Mouse (Mus musculus): Measurements from ENCODE around the gene Marveld3. TPM values are rescaled to one million over a fixed set of nuclear protein-coding genes. Genes with fewer than 3 reads are reported as not detected.

Gene Marveld3
- total RNA-seq (2014; rRNA removed) (0.47 and 1.4 TPM in 2 replicates), polyA plus RNA-seq (2015; fragmentation: Nextera tagmentation; extraction: Ambion mirVana) (1.1 and 1.6 TPM in 2 replicates)

- TF ChIP-seq CTCF (IDR thresholded peaks at IDR 0.05) = peak; percentile 87
- 2% methylated on average over 64 of the region's 64 CpGs for WGBS
- Histone ChIP-seq H3K9ac (replicated peaks; ENCODE audit: low read length, poor library complexity, severe bottlenecking) (0 out of 2 replicates have a peak within 1 kb of the TSS, but pooled peaks have one; percentile 13), H3K9me3 (ENCODE audit: low read length) (no peaks in the 10 kb centered on the region), H3K36me3 (ENCODE audit: insufficient read depth, low read length) (no peaks in the 10 kb centered on the region), H3K4me1 (ENCODE audit: insufficient read depth, low read length) (no peaks in the 10 kb centered on the region), H3K27me3 (ENCODE audit: insufficient read depth, low read length) (peaks cover 17% of the 10 kb centered on the region), H3K4me2 (ENCODE audit: low read depth, low read length, poor library complexity, severe bottlenecking) (peak within 1 kb of the TSS; percentile 55), H3K27ac (ENCODE audit: low read depth, low read length) (no peak within 1 kb of the TSS), H3K4me3 (ENCODE audit: low read depth, low read length) (peak within 1 kb of the TSS; percentile 34)
- DNase-seq (ENCODE audit: low spot score) (peak; percentile 51), ATAC-seq (ENCODE audit: low FRiP score) (peak; percentile 70; the same call in 1 of the 2 replicates)
Measured at GRCm38 (mm10) chr8:109961693-109962367, at the start of gene Marveld3. TSS of gene Marveld3 (minus strand) at chr8:109962203.

DNA sequence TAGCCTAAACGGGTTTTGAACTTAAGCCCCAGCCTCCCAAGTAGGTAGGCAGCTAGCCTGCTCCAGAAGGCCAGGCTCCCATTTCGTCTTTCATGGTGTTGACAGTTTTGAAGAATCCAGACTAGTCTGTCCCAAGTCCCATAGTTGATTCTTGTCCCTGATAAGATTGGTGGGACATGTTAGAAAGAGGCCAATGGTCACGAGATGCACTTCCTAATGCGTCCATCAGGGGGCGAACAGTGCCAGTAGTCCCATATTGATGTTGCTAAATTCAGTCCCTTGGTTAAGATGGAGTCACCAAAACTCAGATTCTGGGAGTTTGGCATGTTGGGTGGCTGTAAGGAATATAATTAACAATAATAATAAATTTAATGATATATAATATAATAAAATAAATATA is 48.9 kb upstream of the Marveld3 start:
- peak; percentile 71 for TF ChIP-seq CTCF (IDR thresholded peaks at IDR 0.05)

GRCm38 (mm10) chr8:110008995-110009446 is 47.0 kb upstream of the Marveld3 start:
- H3K4me1 ChIP-seq (ENCODE audit: insufficient read depth, low read length) = peaks cover 3% of the 10 kb centered on the region; the same call in 1 of the 2 replicates
- ATAC-seq (ENCODE audit: low FRiP score) (no peak), DNase-seq (ENCODE audit: low spot score) (no peak)
- no peak overlapping the region for H3K9ac ChIP-seq (replicated peaks; ENCODE audit: low read length, poor library complexity, severe bottlenecking)
- no peak overlapping the region for H3K4me2 ChIP-seq (ENCODE audit: low read depth, low read length, poor library complexity, severe bottlenecking)
- H3K4me3 ChIP-seq (ENCODE audit: low read depth, low read length) = no peak overlapping the region
- WGBS = 65% methylated on average over 8 of the region's 8 CpGs
- H3K9me3 ChIP-seq (ENCODE audit: low read length) = no peaks in the 10 kb centered on the region
- no peaks in the 10 kb centered on the region for H3K27me3 ChIP-seq (ENCODE audit: insufficient read depth, low read length)
- TF ChIP-seq CTCF (IDR thresholded peaks at IDR 0.05) = no peak
- no peak overlapping the region for H3K27ac ChIP-seq (ENCODE audit: low read depth, low read length)
- no peaks in the 10 kb centered on the region for H3K36me3 ChIP-seq (ENCODE audit: insufficient read depth, low read length)

More for the DNA sequence above, 48.9 kb upstream of the Marveld3 start:
- no peak overlapping the region for H3K4me3 ChIP-seq (ENCODE audit: low read depth, low read length)
- H3K9ac ChIP-seq (replicated peaks; ENCODE audit: low read length, poor library complexity, severe bottlenecking) = no peak overlapping the region
- H3K36me3 ChIP-seq (ENCODE audit: insufficient read depth, low read length) = no peaks in the 10 kb centered on the region
- H3K9me3 ChIP-seq (ENCODE audit: low read length) = no peaks in the 10 kb centered on the region
- no peak overlapping the region for H3K27ac ChIP-seq (ENCODE audit: low read depth, low read length)
- 38% methylated on average over 5 of the region's 5 CpGs for WGBS
- no peaks in the 10 kb centered on the region for H3K27me3 ChIP-seq (ENCODE audit: insufficient read depth, low read length)
- peak; percentile 54 for DNase-seq (ENCODE audit: low spot score)
- no peak for ATAC-seq (ENCODE audit: low FRiP score)
- H3K4me1 ChIP-seq (ENCODE audit: insufficient read depth, low read length) = peaks cover 3% of the 10 kb centered on the region; the same call in 1 of the 2 replicates
- H3K4me2 ChIP-seq (ENCODE audit: low read depth, low read length, poor library complexity, severe bottlenecking) = no peak overlapping the region

DNA sequence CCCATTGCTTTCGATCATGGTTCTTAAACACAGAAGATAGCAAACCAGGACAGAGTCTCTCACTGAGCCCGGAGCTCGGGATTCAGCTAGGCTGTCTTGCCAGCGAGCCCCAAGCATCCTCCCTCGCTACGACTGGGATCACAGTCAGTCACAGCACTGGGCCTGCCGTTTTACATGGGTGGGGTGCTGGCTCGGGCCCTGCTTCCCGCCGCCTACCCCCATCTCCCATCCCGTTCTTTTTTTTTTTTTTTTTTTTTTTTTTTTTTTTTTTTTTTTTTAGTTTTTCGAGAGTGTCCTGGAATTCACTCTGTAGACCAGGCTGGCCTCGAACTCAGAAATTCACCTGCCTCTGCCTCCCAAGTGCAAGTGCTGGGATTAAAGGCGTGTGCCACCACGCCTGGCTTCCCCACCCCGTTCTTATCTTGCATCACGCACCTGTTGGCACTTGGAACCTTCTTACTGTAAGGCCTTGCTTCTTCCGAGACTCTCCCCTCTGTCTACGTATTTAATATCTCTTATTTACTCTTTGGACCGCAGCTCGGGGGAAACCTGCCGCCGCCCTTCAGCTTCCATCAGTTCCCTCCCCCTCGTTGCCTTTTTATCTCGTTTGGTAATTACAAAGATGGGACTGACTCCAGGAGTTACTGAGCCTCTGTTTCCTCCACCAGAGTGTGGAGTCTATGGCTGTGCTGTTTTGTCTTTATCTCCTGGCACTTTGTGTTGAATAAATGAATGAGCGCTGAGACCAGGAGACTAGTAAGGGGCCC is 46.4 kb upstream of the Marveld3 start:
- ATAC-seq (ENCODE audit: low FRiP score) = no peak
- WGBS = 90% methylated on average over 26 of the region's 26 CpGs
- Histone ChIP-seq H3K9me3 (ENCODE audit: low read length) (no peaks in the 10 kb centered on the region), H3K9ac (replicated peaks; ENCODE audit: low read length, poor library complexity, severe bottlenecking) (no peak overlapping the region), H3K4me3 (ENCODE audit: low read depth, low read length) (no peak overlapping the region), H3K36me3 (ENCODE audit: insufficient read depth, low read length) (no peaks in the 10 kb centered on the region), H3K4me1 (ENCODE audit: insufficient read depth, low read length) (peaks cover 3% of the 10 kb centered on the region; the same call in 1 of the 2 replicates), H3K27ac (ENCODE audit: low read depth, low read length) (no peak overlapping the region), H3K27me3 (ENCODE audit: insufficient read depth, low read length) (no peaks in the 10 kb centered on the region), H3K4me2 (ENCODE audit: low read depth, low read length, poor library complexity, severe bottlenecking) (no peak overlapping the region)
- DNase-seq (ENCODE audit: low spot score) = no peak
- no peak for TF ChIP-seq CTCF (IDR thresholded peaks at IDR 0.05)

DNA sequence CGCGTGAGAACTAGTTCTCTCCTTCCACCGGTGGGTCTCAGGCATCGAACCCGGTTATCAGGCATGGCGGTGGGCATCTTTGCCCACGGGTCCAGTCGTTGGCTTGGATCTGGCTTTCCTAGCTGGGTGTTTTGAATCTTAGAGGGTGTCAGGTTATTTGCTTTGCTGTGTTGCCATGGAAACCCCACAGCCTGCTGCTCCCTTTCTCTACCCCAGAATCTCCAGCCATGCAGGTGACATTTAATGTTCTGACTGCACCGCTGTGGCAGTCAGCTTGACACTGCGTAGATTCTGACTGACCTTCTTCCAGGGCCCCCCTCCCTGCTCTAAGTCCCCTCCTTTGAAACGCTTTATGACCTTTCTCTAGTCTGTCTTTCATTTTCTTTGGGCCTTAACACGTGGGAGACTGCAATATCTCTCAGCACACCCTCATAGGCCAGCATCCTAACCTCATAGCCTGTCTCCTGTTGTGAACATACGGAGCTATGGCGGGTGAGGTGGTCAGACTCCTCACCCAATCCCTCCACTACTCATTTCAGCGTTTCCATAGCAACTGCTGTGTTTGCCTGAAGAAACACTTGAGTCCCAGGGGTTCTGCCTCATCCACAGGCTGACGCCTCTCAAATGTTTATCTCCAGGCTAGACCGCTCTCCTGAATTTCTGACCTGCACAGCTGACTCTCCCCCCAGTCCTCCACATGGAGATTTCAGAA is 44.5 kb upstream of the Marveld3 start:
- Histone ChIP-seq H3K4me2 (ENCODE audit: low read depth, low read length, poor library complexity, severe bottlenecking) (no peak overlapping the region), H3K4me3 (ENCODE audit: low read depth, low read length) (no peak overlapping the region), H3K36me3 (ENCODE audit: insufficient read depth, low read length) (no peaks in the 10 kb centered on the region), H3K27me3 (ENCODE audit: insufficient read depth, low read length) (no peaks in the 10 kb centered on the region), H3K9ac (replicated peaks; ENCODE audit: low read length, poor library complexity, severe bottlenecking) (no peak overlapping the region), H3K9me3 (ENCODE audit: low read length) (no peaks in the 10 kb centered on the region), H3K4me1 (ENCODE audit: insufficient read depth, low read length) (peaks cover 3% of the 10 kb centered on the region; the same call in 1 of the 2 replicates), H3K27ac (ENCODE audit: low read depth, low read length) (peak overlapping the region; percentile 80)
- no peak for TF ChIP-seq CTCF (IDR thresholded peaks at IDR 0.05)
- 35% methylated on average over 17 of the region's 17 CpGs for WGBS
- DNase-seq (ENCODE audit: low spot score) (peak; percentile 81), ATAC-seq (ENCODE audit: low FRiP score) (peak; percentile 86)

All from midbrain, postnatal 0 days (tissue).